Mouse (Mus musculus): ENCODE measurements around the gene Upk2. TPM values are rescaled to one million over a fixed set of nuclear protein-coding genes. Genes with fewer than 3 reads are reported as not detected.
"Not testable (repeated sequence)": the region's sequence is repeated elsewhere in the genome, so short reads cannot be mapped to it uniquely, and the experiment has no call there.

Upk2 gene
- polyA plus RNA-seq, 1 experiment from 2014 or later: not detected

DNA sequence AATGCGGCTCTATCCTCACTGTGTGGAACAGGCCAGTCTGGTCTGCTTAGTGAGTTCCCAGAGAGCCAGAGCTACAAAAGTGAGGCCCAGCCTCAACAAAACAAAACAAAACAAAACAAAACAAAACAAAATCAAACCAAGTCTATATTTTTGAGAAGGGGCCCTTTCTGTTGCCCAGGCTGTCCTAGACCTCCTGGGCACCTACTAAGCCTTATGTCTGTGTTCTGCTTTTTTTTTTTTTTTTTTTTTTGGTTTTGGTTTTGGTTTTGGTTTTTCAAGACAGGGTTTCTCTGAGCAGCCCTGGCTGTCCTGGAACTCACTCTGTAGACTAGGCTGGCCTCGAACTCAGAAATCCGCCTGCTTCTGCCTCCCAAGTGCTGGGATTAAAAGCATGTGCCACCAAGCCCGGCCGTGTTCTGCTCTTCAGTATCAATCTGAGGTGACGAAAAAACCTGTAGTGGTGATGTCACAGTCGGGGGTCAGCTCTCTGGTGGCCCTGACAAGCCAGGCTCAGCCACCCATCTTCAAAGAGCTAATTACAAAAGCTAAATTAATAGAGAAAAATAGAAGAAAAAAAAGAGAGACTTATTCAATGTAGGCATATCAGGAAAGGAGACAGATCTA is 10.3 kb downstream of the Upk2 start:
- 64% methylated on average over 7 of the region's 7 CpGs for WGBS (ENCODE audit: insufficient replicate concordance)

DNA sequence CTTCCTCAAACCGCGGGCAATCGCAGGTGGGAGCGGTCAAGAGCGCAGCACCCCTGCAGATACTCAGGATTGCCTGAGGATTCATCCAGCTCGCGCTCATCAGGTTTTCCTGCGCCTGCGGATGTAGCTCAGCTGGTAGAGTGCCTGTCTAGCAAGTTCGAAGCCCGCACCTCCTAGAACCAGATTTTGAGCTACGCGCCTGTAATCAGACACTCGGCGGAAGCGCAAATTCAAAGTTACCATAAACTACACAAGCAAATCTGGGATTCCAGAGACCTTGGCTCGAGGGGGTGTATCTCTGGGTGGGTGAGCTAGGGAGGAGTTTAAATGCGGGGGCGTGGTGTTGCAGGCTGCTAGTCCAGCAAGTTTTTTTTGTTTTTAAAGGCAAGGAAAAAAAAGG is 13.8 kb downstream of the Upk2 start, which contains the start of gene Foxr1:
Gene Foxr1 (minus strand): TSS at position 176 of the 400 bp plus-strand sequence.
- Histone ChIP-seq H3K9me3 (replicated peaks) (no peaks in the 10 kb centered on the region), H3K4me2 (no peak within 1 kb of the TSS), H3K4me3 (no peak within 1 kb of the TSS), H3K9ac (no peak within 1 kb of the TSS), H3K27me3 (replicated peaks) (peaks cover 22% of the 10 kb centered on the region), H3K36me3 (no peaks in the 10 kb centered on the region), H3K4me1 (no peaks in the 10 kb centered on the region), H3K27ac (no peak within 1 kb of the TSS)
- 54% methylated on average over 19 of the region's 19 CpGs for WGBS (ENCODE audit: insufficient replicate concordance)
- ATAC-seq: no peak

More for the DNA sequence above, 10.3 kb downstream of the Upk2 start:
- not testable (repeated sequence) for H3K4me2 ChIP-seq; H3K27ac ChIP-seq; H3K9me3 ChIP-seq (replicated peaks); H3K4me3 ChIP-seq; ATAC-seq; H3K4me1 ChIP-seq; H3K36me3 ChIP-seq; H3K9ac ChIP-seq
- peaks cover 18% of the 10 kb centered on the region for H3K27me3 ChIP-seq (replicated peaks)

DNA sequence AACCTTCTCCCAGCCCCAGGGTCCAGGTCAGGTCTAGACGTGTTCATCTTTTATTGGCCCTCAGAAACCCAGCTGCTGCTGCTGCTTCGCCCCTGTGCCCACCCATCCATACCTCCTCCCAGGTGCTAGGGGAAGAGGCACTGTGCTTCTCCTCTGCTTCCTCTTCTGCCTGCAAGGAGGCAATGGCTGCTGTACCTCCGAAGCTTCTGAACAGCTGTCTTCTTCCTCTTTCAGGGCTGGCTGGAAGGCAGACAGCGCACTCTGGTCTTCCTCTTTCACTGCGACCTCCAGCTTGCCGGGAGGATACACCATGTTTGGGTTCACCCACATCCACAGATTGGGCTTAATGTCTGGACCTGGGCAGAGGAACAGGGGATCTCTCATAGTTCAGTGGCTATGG is 19.0 kb downstream of the Upk2 start:
- Histone ChIP-seq H3K36me3 (no peaks in the 10 kb centered on the region), H3K27me3 (replicated peaks) (peaks cover 23% of the 10 kb centered on the region), H3K4me1 (no peaks in the 10 kb centered on the region), H3K9me3 (replicated peaks) (no peaks in the 10 kb centered on the region), H3K4me2 (no peak overlapping the region), H3K9ac (no peak overlapping the region), H3K27ac (no peak overlapping the region), H3K4me3 (no peak overlapping the region)
- WGBS (ENCODE audit: insufficient replicate concordance): 25% methylated on average over 6 of the region's 6 CpGs
- ATAC-seq: no peak

DNA sequence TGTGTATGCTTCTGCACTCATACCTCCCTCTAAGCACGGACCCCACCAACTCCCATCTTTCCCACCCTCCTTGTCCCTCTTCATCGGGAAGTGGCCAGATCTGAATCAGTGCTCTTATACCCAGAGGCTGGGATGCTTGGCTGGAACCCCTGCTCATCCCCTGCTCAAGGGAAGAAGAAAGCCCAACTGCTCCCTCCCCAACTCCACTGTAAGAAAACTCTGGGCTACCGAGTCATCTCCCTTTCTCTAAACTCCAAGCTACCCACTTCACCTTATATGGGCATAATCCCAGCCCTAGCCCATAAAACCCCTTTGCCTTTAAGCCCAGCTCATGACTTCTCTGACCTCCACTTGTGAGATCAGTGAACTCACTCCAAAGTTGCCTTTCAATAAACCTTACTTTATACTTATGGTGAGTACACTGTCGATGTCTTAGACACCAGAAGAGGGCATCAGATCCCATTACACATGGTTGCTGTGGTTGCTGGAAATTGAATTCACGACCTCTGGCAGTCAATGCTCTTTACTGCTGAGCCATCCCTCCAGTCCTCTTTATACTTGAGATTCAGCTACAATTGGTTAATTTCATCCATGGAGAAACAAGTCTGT is 22.1 kb downstream of the Upk2 start:
- Histone ChIP-seq H3K4me2 (no peak overlapping the region), H3K4me1 (no peaks in the 10 kb centered on the region), H3K36me3 (no peaks in the 10 kb centered on the region), H3K9ac (no peak overlapping the region), H3K9me3 (replicated peaks) (no peaks in the 10 kb centered on the region), H3K27me3 (replicated peaks) (peaks cover 13% of the 10 kb centered on the region), H3K27ac (no peak overlapping the region), H3K4me3 (no peak overlapping the region)
- 37% methylated on average over 5 of the region's 5 CpGs for WGBS (ENCODE audit: insufficient replicate concordance)
- ATAC-seq: no peak

DNA sequence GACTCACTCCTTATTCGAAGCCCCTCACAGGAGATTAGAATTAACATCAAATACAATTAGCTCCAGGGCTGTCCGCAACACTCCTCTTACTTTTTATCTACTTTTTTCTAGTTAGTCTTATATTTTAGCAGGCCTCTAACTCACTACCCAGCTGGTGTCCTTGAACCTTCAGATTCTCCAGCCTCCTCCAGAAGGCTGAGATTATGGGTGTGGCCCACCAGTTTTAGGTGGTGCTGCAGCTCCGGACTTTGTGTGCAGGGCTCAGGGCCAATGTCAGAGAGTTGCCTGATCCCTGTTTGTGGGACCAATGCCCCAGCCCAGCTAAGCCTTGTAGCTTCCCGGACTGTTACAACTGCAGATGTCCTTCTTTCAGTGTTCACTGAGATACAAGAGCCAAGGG is 31.2 kb downstream of the Upk2 start:
- Histone ChIP-seq H3K27me3 (replicated peaks) (peaks cover 3% of the 10 kb centered on the region; the same call in 1 of the 2 replicates), H3K4me2 (no peak overlapping the region), H3K9me3 (replicated peaks) (no peaks in the 10 kb centered on the region), H3K4me3 (no peak overlapping the region), H3K9ac (no peak overlapping the region), H3K4me1 (peaks cover 3% of the 10 kb centered on the region; the same call in 1 of the 2 replicates), H3K36me3 (no peaks in the 10 kb centered on the region), H3K27ac (no peak overlapping the region)
- no peak for ATAC-seq
- WGBS (ENCODE audit: insufficient replicate concordance): 64% methylated on average over 4 of the region's 4 CpGs

DNA sequence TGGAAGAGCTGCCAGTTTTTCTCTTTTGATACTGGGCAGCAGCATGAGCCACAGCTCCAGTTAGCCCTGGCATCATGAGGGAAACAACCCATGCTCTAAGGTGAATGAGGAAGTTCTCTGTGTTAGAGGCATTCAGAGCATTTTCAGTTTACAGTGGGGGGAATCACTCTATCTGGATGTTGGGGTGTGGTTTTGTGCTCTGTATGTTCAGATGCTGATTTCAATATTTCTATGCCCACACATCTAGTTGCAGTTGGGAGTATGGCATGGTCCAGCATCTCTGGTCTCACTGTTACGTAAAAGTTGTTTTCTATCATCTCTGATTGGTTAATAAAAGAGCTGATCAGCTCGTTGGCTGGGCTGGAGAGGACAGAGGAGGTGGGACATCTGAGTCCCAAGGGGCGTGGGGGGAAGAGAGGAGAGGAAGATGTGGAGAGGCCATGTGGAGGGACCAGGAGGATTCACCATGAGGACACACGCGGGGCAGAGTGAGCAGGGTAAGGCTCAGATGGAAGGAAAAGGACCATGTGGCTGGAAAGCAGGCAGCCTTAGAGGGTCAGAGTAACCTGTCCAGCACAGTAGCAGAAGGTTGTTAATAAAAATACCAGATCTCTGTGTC is 34.4 kb downstream of the Upk2 start:
- no peaks in the 10 kb centered on the region for H3K9me3 ChIP-seq (replicated peaks)
- no peak overlapping the region for H3K27ac ChIP-seq
- H3K4me3 ChIP-seq: no peak overlapping the region
- 60% methylated on average over 5 of the region's 5 CpGs for WGBS (ENCODE audit: insufficient replicate concordance)
- no peak overlapping the region for H3K4me2 ChIP-seq
- no peak for ATAC-seq
- H3K27me3 ChIP-seq (replicated peaks): peaks cover under 1% of the 10 kb centered on the region; the same call in 1 of the 2 replicates
- H3K4me1 ChIP-seq: peaks cover 20% of the 10 kb centered on the region
- H3K36me3 ChIP-seq: peaks cover 12% of the 10 kb centered on the region
- no peak overlapping the region for H3K9ac ChIP-seq

DNA sequence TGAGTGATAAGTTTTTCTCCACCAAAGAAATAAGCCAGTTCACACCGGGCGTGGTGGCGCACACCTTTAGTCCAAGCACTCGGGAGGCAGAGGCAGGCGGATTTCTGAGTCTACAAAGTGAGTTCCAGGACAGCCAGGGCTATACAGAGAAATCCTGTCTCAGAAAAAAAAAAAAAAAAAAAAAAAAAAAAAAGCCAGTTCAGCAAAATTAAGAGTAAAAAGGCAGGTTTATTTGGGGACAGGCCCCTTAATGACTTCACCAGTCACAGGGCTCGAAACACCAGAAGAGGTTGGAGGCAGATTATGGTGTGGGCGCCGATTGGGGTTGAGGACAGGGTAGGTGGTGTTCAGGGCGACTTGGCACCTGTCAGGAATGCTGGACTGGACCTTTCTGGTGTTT is 35.0 kb downstream of the Upk2 start:
- not testable (repeated sequence) for H3K27ac ChIP-seq; H3K27me3 ChIP-seq (replicated peaks); H3K4me3 ChIP-seq; ATAC-seq; H3K9me3 ChIP-seq (replicated peaks); H3K4me2 ChIP-seq; H3K9ac ChIP-seq
- WGBS (ENCODE audit: insufficient replicate concordance): 81% methylated on average over 9 of the region's 9 CpGs
- Histone ChIP-seq H3K36me3 (peaks cover 16% of the 10 kb centered on the region), H3K4me1 (peaks cover 20% of the 10 kb centered on the region)

DNA sequence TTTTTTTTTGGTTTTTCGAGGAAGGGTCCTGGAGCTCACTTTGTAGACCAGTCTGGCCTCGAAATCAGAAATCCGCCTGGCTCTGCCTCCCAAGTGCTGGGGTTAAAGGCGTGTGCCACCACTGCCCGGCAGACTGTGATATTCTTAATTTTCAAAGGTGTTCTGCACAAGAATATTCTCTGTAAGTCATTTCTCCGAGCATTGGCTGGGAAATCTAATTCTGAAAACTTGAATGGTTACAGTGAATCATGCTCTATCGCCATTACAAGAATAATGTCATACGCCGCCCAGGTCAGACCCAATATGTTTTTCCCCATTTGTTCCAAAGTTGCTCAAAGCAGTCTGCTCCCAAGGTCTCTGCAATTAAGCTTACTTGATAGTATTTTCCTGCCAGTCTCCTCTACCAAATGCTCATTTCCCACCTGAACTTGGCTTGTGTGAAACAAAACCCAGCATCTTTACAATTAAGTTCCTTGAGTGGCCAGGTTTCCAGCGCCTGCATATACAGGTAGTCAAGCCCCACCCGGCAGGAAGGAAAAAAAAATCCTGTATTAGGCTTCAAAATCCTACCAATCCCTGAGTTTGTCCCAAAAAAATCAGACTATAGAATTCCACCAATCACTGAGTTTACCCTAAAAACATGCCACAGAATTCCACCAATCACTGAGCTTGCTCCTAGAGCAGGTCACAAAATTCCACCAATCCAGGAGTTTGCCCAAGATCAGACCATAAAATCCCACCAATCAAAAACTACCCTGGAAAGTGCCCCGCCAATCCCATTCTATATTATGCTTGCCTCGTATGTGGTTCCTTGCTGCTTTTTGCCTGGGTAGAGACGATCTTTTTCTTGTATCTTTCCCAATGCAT is 36.0 kb downstream of the Upk2 start, which contains the start of gene Ccdc84:
Gene Ccdc84 (minus strand): TSS at position 51 of the 867 bp plus-strand sequence.
- Histone ChIP-seq H3K9ac (peak within 1 kb of the TSS; percentile 93), H3K9me3 (replicated peaks) (no peaks in the 10 kb centered on the region)
- 65% methylated on average over 14 of the region's 14 CpGs for WGBS (ENCODE audit: insufficient replicate concordance)

DNA sequence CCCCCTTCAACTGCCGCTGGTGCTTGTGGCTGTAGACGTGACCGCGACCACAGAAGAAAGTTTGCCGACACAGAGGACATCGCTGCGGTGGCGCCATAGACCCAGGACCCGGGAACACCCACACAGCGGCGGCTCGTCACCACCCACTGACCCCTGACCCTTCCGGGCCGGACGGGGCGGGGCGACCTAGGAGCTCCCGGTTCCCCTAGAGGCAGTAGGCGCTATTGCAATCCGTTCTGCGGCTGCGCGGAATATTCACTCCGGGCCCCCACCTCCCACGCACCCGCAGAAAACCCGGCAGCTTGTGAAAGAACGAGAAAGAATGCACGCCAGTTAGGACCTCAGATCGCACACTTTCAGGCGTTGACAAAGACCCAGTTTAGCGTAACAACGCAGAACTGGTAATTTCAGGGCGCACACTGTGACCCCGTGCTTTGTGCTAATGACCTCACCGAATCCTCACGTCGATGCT is 36.8 kb downstream of the Upk2 start:
- WGBS (ENCODE audit: insufficient replicate concordance): under 1% methylated on average over 38 of the region's 38 CpGs
- peak; percentile 95 for ATAC-seq
- H3K36me3 ChIP-seq: peaks cover 34% of the 10 kb centered on the region

More for the DNA sequence above, 36.0 kb downstream of the Upk2 start, which contains the start of gene Ccdc84:
- Histone ChIP-seq H3K4me2 (peak within 1 kb of the TSS; percentile 90), H3K36me3 (peaks cover 26% of the 10 kb centered on the region), H3K27ac (peak within 1 kb of the TSS; percentile 85), H3K4me3 (peak within 1 kb of the TSS; percentile 95), H3K4me1 (peaks cover 20% of the 10 kb centered on the region), H3K27me3 (replicated peaks) (no peaks in the 10 kb centered on the region)
- no peak for ATAC-seq

DNA sequence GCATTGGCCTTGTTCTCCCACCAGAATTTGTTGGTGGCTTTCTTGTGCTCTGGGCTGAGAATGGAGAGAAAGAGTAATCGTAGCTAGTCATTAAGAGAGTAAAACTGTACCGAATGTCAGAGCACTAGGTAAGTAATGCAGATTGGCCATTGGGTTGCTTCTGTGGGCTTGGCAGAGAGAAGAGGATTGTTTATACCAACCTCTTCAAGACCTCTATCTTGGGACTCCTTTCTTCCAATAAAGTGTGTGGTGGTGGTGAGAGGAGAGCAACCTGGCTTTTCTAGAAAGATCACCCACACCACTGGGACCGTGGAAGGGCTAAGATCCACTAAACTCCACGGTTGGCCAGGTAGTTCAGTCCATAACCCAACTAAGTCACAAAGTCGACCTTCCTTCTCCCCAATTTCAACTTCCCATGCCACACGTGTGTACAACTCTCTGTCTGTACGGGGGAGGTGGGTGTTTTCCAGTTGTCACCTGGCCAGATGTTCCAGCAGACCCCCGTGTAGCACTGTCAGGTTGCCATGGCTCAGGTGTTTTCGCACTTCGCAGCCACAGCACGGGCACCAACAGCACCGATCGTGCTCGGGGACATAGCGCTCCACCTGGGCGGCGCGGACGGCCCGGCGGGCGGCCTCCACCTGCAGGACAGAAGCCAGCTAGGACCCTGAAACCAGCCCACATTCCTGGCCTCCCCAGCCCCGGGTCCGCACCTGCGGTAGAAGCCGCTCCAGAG is 37.5 kb downstream of the Upk2 start:
- H3K36me3 ChIP-seq: peaks cover 40% of the 10 kb centered on the region
- peak overlapping the region; percentile 93 for H3K9ac ChIP-seq
- H3K27ac ChIP-seq: peak overlapping the region; percentile 85
- H3K4me2 ChIP-seq: peak overlapping the region; percentile 90
- no peaks in the 10 kb centered on the region for H3K9me3 ChIP-seq (replicated peaks)
- WGBS (ENCODE audit: insufficient replicate concordance): 6% methylated on average over 26 of the region's 26 CpGs
- no peaks in the 10 kb centered on the region for H3K27me3 ChIP-seq (replicated peaks)
- peaks cover 29% of the 10 kb centered on the region for H3K4me1 ChIP-seq
- peak overlapping the region; percentile 95 for H3K4me3 ChIP-seq
- peak; percentile 76 for ATAC-seq

More for the DNA sequence above, 36.8 kb downstream of the Upk2 start:
- Histone ChIP-seq H3K4me2 (peak overlapping the region; percentile 90), H3K9me3 (replicated peaks) (no peaks in the 10 kb centered on the region), H3K27me3 (replicated peaks) (no peaks in the 10 kb centered on the region), H3K4me3 (peak overlapping the region; percentile 95), H3K27ac (peak overlapping the region; percentile 85), H3K4me1 (peaks cover 23% of the 10 kb centered on the region), H3K9ac (peak overlapping the region; percentile 93)

DNA sequence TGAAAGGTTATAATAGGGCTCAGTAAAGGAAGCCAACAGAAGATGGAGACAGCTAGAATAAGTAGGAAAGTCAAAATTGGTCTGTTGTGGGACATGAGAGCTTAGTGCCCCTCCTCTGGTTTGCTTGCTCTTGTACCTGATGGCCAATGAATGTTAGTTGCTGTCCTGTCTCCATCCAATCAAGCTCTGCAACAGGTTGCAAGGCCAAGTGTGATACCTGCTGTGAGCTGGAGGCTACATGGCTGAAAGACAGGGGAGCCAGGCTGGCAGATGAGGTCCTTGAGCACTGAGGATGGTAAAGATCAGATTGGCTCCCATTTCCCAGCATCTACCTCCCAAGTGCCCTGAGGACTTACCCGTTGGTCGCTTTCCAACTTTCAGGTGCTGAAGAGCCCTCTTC is 42.0 kb downstream of the Upk2 start:
- WGBS (ENCODE audit: insufficient replicate concordance): 78% methylated on average over 2 of the region's 2 CpGs
- no peak overlapping the region for H3K4me2 ChIP-seq
- H3K9me3 ChIP-seq (replicated peaks): no peaks in the 10 kb centered on the region
- H3K4me1 ChIP-seq: peaks cover 65% of the 10 kb centered on the region
- no peak for ATAC-seq
- peak overlapping the region; percentile 70 for H3K27ac ChIP-seq
- no peak overlapping the region for H3K9ac ChIP-seq
- H3K36me3 ChIP-seq: peaks cover 80% of the 10 kb centered on the region
- no peak overlapping the region for H3K4me3 ChIP-seq
- H3K27me3 ChIP-seq (replicated peaks): no peaks in the 10 kb centered on the region
